Mouse (Mus musculus) heart, adult 9 months (tissue): ENCODE data around the gene Fam78a.
A peak's percentile ranks its signal among the peaks of the same experiment; 100 is the strongest.

Experiments
- DNase-seq, 2 experiments: peaks; one replicate each; pipeline ENCODE4 v3.0.0; 2022; ENCODE audit warnings: low spot score in 2 of 2

The Fam78a gene

DNA sequence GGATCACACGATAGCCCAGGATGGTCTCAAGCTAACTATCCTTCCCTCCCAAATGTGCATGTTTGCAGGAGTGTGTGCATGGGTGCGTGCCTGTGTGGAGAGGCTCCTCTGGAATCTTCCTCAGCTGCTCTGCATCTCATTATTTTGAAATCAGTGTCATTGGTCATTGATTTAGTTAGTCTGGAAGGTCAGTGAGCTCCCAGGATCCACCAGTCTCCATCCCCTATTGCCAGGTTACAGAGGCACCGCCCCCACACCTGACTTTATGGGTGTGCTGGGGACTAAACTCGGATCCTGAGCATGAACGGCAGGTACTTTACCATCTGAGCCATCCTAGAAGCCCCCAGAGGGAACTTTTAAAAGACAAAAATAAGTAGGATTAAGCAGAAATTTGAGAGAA, 18.3 kb upstream of the Fam78a start:
- DNase-seq, result no peak

- no peak for DNase-seq
These were observed 11.4 kb upstream of the Fam78a start for GRCm38 (mm10) chr2:32096122-32096420.

DNA sequence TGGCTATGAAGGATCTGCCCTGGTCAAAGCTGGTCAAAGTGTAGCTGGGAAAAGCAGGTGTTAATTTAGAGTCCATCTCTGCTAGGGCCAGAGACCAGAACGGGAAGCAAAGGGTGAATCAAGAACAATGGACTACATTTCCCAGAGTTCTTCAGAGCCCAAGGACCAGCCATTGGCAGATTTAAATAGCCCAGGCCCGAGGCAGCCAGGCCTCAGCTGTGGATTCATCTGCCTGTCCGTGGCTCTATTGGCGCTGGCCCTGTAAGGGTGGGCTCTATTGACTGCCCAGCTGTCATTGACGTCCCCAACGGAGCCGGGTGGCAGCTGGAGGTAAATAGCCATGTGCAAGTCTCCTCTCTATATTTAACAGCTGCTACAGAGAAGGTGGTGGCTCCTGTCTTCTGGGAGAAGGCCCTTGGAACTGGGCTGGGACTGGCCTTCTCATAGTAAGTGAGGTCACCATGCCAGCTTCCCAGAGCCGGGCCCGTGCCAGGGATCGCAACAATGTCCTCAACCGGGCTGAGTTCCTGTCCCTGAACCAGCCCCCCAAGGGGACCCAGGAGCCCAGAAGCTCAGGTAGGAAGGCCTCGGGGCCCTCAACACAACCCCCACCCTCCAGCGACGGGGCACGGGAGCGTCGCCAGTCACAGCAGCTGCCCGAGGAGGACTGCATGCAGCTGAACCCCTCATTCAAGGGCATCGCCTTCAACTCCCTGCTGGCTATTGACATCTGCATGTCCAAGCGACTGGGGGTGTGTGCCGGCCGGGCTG, 10.9 kb upstream of the Fam78a start, which contains the start of gene Plpp7:
TSS of gene Plpp7 (plus strand) at position 178 of the 771 bp plus-strand sequence.
- peak; percentile 85 to 87 for DNase-seq

GRCm38 (mm10) chr2:32094001-32094707, 9.5 kb upstream of the Fam78a start:
- DNase-seq, result no peak

DNA sequence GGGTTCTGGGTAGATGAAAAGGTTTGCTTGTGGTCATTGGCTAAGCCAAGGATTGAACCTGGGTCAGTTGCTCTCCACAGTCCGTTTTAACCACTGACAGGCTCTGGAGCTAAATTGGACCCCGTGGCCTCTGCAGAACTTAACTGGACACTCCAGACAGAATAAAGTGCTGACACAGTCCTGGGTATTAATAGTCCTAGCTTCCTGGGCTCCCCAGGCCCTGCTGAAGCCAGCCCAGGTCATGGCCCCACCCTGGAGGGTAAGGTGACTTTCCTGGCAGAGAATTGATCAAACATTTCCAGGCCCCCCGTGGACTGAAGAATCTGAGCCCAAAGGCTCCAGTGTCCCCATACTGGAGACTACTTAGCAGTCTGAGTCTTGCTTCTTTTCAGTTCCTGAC, 7.3 kb upstream of the Fam78a start:
- DNase-seq, result no peak

DNA sequence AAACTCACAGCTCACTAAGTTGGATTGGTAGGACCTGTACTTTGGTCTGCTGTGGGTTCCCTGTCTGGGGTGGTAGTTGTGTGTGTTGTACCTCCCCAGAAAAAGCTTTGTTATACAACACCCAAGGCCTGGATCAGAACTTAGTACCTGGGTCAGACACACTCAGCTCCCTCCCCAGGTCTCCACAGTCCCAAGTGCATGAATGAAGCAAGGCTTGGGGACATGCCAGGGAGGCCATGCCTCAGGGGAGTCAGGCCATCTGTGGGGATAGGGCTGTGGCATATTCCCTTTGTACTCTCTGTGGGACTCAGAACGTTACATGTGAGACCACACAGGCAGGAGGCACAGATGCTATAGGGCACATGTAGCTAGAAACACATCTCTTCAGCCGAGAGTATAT, 5.5 kb upstream of the Fam78a start:
- no peak for DNase-seq

- DNase-seq, result no peak
These were observed 4.9 kb upstream of the Fam78a start for GRCm38 (mm10) chr2:32089606-32090005.

GRCm38 (mm10) chr2:32088372-32088981, 3.8 kb upstream of the Fam78a start:
- peak in 1 of 2 experiments; percentile 68 for DNase-seq

DNA sequence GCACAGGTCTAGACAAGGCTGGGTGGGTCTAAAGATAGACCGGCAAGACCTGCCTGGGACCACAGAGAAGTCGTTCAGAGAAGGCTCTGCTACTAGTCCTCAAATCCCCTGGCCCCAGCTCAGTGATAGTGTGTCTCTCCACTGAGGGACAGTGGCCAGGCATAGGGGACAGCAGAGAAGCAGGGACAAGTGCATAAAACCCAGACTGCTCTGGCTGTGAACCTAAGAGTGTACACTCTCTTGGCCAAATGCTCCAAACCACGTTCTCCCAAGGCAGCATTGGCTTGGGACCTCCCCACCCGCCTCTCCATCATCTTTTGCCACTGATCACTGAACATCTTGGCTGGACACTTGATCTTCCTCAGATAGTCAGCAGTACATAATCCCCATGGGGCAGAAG, 2.9 kb upstream of the Fam78a start:
- no peak for DNase-seq

- DNase-seq, result no peak
These were observed 574 bp upstream of the Fam78a start for GRCm38 (mm10) chr2:32085231-32085630.

DNA sequence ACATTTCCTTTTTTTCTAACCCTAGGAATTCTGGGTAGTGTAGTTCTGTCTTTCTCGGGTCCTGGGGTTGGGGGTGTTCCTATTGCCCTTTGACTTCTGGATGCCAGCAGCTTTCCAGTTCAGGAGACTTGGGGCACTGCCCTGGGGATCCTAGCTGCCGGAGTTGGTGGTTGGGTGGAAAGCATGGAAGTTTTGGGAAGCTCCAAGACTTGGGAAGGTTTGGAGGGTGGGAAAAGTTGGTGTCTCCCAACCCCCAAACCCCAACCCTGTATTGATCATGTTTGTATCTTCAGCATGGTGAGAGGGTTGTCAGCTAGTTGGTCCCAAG, 179 bp upstream of the Fam78a start:
- no peak for DNase-seq

DNA sequence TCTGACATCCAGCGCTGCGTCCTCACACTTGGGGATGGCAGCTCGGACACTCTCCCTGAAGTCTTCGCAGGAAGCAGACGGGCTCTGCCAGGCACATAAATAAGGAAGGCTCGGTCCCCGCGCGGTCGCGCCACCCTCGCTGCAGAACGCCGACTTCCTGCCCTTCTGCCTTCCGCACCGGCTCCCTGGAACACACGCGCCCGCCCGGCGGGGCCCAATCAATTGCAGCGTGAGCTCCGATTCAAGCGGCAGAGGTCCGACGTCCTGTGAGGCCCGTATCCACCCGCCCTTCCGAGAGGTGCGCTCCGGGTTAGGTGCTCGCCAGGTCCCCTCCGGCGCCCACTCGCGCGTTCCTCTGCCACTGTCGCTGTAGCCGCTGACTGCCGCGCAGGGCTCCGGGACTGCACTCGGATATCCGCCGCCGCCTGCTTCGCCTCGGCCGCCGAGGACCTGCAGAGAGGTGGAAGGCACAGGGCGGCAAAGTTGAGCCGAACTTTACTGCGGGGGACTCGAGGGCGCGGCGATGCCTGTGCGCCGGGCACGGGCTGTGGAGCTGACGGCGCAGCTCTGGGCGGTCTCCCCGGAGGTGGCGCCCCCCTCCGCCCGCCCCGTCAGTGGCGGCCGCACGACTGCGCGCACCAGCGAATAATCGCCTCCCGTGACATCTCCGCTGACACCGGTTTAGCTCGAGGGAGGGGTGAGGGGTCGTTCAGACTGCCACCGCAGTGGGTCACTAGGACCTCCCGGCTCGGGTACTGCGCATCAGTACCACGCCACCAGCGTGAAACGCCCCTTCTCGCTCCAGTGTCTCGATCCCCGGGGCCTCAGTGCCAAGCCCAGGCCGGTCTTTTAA, 1.3 kb downstream of the Fam78a start:
- peak in 1 of 2 experiments; percentile 43 for DNase-seq

DNA sequence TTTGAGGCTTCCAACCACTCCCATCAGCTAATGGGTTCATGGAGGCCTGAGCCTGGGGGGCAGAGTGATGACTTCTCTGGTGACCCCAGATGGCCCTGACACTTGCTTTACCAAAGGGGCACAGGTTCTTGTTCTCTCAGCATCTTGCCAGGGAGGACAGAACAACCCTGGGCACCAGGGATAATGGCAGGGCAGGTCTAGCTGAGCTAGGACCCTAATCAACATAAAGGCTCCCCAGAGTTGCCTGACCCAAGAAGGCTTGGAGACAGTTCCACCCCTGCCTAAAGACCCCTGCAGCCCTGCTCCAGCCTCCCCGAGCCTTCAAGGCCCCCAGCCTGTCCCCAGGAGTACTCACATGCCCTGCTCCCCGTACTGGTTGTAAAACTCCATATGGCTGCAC, 2.4 kb downstream of the Fam78a start:
- DNase-seq, result no peak

GRCm38 (mm10) chr2:32081296-32081929, 3.2 kb downstream of the Fam78a start:
- peak in 1 of 2 experiments; percentile 57 for DNase-seq

- DNase-seq, result no peak
These were observed 4.0 kb downstream of the Fam78a start for GRCm38 (mm10) chr2:32080681-32081080.

DNA sequence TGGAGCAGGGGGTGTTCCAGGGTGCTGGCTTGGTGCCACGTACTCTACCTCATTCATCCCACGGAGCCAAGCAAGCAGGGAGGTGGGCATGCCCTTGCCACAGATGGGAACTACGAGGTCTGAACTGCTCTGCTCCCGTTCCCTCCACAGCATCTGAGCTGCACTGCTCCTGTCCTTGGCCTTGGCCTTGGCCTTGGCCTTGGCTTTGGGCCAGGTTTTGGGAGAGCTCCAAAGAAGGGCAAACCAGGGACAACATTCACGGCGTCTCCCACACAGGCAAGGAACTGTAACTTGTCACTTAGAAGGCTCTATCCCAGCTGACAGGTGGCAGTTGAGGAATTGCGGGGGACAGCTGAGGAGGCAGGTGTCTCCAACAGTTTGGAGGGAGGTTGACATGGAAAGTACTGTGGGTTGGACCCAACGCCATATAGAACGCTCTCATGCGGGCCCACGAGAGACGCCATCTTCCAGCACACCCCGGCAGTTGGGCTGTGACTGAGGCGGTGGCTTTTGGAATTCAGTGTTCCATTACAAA, 5.4 kb downstream of the Fam78a start:
- DNase-seq, result no peak

- DNase-seq, result peak; percentile 56 to 75
These were observed 6.1 kb downstream of the Fam78a start for GRCm38 (mm10) chr2:32078522-32078921.

GRCm38 (mm10) chr2:32077744-32078143, 6.9 kb downstream of the Fam78a start:
- no peak for DNase-seq

- DNase-seq, result no peak
These were observed 9.3 kb downstream of the Fam78a start for GRCm38 (mm10) chr2:32075368-32075767.

- peak in 1 of 2 experiments; percentile 64 for DNase-seq
These were observed 10.3 kb downstream of the Fam78a start for GRCm38 (mm10) chr2:32074404-32074803.

GRCm38 (mm10) chr2:32070747-32071146, 13.9 kb downstream of the Fam78a start:
- no peak for DNase-seq
